Mouse (Mus musculus) c-Kit-positive CD71-negative TER-119-negative erythroid progenitor cells, embryonic 14.5 days (primary cell): ENCODE data around the gene Lrrc4b.

Experiments
- DNase-seq: peaks from one replicate; pipeline ENCODE4 v3.0.0-alpha.2; 2013; ENCODE audit warnings: low read depth

Lrrc4b gene

GRCm38 (mm10) chr7:44436267-44436666 is 7.4 kb downstream of the Lrrc4b start:
- no peak for DNase-seq

GRCm38 (mm10) chr7:44437188-44437587 is 8.4 kb downstream of the Lrrc4b start:
- no peak for DNase-seq

GRCm38 (mm10) chr7:44437933-44438332 is 9.1 kb downstream of the Lrrc4b start:
- no peak for DNase-seq

- DNase-seq: no peak
Observed at GRCm38 (mm10) chr7:44439696-44440095, 10.9 kb downstream of the Lrrc4b start.

- no peak for DNase-seq
Observed at GRCm38 (mm10) chr7:44440479-44440878, 11.7 kb downstream of the Lrrc4b start.

- no peak for DNase-seq
Observed at GRCm38 (mm10) chr7:44441180-44441579, 12.4 kb downstream of the Lrrc4b start.

- no peak for DNase-seq
Observed at GRCm38 (mm10) chr7:44441648-44442109, 12.9 kb downstream of the Lrrc4b start.

- DNase-seq: no peak
Observed at GRCm38 (mm10) chr7:44442407-44442821, 13.6 kb downstream of the Lrrc4b start.

GRCm38 (mm10) chr7:44443268-44444173 is 14.7 kb downstream of the Lrrc4b start:
- DNase-seq: no peak

- no peak for DNase-seq
Observed at GRCm38 (mm10) chr7:44444886-44445527, 16.2 kb downstream of the Lrrc4b start.

- DNase-seq: no peak
Observed at GRCm38 (mm10) chr7:44445528-44445923, 16.7 kb downstream of the Lrrc4b start.

- DNase-seq: no peak
Observed at GRCm38 (mm10) chr7:44446070-44446855, 17.4 kb downstream of the Lrrc4b start.

- no peak for DNase-seq
Observed at GRCm38 (mm10) chr7:44453256-44453655, 24.4 kb downstream of the Lrrc4b start.

- no peak for DNase-seq
Observed at GRCm38 (mm10) chr7:44456302-44456701, 27.5 kb downstream of the Lrrc4b start.

GRCm38 (mm10) chr7:44460067-44460466 is 31.2 kb downstream of the Lrrc4b start:
- no peak for DNase-seq

GRCm38 (mm10) chr7:44460767-44461502 is 32.1 kb downstream of the Lrrc4b start:
- DNase-seq: no peak

- no peak for DNase-seq
Observed at GRCm38 (mm10) chr7:44461503-44462217, 32.8 kb downstream of the Lrrc4b start.

- peak; percentile 36 for DNase-seq
Observed at GRCm38 (mm10) chr7:44462218-44463055, 33.6 kb downstream of the Lrrc4b start.

GRCm38 (mm10) chr7:44463056-44463425 is 34.2 kb downstream of the Lrrc4b start:
- no peak for DNase-seq
